Mouse (Mus musculus) activated CD4-positive, CD25-positive, alpha-beta regulatory T cell, adult 4 months (primary cell): ENCODE measurements around the gene Nat8f2. TPM values are rescaled to one million over a fixed set of nuclear protein-coding genes. Genes with fewer than 3 reads are reported as not detected.
"Not testable (repeated sequence)": the region's sequence is repeated elsewhere in the genome, so short reads cannot be mapped to it uniquely, and the experiment has no call there.

Experiments used
- ATAC-seq: one replicate; pipeline ENCODE4 v1.8.0; 2017
- polyA plus RNA-seq, 2 experiments: library from polyadenylated mRNA; unstranded; fragments of 100-300 nt; shearing (Covaris generic); gene quantifications; one replicate each; pipeline ENCODE4 v1.2.1; 2017

Gene Nat8f2
- polyA plus RNA-seq, 2 experiments from 2014 or later, result not detected

DNA sequence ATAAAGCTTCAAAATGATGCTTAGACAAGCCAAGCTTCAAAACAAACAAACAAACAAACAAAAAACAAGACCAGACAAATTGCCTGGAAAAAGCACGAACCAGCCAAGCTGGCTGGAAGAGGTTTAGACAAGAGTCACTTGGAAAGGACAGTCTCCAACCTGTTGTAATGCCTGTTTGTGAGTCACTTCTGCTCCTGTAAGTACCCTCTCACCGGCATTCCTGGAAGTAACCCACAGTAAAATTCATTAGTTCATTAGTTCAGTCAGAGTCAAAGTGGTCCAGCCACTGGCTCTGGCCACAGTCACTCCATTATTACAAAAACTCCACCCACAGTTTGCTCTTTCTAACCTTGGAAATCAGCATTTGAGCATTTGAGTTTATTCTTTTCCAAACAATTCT, 5.1 kb downstream of the Nat8f2 start:
- ATAC-seq, result no peak

DNA sequence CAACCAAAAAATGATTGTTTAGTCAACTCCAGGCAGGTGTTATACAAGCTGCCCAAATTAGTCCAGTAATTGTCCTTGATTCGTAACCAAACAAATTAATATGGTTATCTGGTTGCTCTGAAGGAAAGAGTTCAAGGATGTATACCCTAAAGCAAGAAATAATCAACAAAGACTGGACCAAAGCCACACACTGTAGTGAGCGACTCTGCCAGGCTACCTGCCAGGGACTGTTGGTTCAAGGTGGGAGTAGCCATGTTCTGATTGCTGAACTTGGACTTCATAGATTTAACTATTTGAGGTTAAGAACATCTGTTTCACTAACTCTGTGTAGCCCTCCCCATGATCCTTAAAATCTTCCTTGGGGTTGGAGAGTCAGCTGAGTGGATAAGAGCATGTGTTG, 5.8 kb downstream of the Nat8f2 start:
- no peak for ATAC-seq

DNA sequence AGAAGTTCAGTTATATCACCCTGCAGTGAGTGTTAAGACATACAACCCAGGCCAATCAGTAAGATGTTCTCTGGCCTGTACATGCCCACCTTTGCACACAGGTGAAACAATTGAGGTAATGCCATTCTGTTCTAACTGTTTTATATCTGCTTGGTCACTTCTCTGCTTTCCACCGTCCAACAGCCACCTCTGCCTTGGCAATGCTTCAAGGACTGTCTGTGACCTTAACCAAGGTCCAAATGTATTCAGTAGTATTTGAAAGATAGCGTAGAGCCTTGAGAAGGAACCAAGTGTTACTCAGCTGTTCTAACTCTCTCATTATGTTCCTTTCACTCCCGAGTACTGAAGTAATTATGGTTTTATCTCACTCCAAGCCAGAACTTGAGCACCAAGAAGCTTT, 6.4 kb downstream of the Nat8f2 start:
- ATAC-seq, result no peak

DNA sequence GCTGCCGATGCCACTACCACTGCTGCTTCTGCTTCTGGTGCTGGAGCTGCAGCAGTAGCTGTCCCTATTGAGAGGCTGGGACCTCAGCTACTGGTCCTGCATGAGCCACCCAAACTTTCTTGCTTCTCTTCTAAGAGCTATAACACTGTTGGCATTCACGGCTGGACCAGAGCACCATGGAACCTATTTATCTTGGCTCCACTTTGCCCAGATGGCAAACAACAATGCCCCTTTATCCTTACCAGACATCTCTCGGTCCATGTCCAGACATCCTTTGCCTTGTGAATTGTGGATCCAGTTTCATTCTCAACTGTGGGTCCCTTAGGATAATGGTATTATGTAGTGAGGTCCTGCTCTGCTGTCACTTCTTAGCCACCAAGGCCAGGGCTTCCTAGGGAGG, 7.7 kb downstream of the Nat8f2 start:
- no peak for ATAC-seq

DNA sequence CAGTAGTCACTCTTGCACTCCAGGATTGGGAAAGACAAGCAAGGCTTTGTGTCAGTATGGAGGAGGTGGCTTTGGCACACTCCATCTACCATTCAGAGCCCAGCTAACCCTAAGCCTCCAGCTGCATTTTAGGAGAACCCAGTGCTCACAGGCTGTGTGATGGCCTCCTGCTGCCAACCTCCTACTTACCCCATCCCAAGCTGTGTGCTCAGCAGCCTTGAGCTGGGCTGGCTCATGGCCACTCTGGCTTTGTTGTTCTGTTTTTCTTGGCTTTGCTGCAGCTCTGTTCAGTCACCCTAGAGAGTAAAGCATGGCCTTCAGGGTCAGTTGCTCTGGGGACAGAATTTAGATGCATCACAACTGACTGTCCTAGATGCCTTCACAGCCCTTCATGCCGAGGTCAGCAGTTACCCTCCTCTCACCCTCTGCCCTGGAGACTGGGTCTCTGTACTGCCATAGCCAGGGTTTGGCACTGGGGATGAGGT, 12.7 kb downstream of the Nat8f2 start:
- no peak for ATAC-seq

DNA sequence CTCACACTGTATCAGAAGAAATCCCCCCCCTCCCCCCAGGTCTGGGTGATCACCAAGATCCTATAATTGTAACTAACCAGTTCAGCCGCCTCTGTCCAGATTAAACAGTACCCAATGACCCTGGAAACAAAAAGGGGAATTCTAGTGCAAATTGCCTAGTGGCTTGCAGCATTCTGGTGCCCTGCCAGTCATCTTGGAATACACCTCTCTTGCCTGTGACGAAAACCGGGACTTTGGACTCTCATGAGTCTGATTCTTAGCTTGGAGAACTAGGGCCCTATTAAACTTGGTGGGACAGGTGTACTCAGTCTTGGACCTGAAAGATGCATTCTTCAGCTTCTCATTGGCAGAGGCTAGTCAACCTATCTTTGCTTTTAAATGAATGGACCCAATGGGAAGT, 15.5 kb downstream of the Nat8f2 start:
- ATAC-seq, result no peak

DNA sequence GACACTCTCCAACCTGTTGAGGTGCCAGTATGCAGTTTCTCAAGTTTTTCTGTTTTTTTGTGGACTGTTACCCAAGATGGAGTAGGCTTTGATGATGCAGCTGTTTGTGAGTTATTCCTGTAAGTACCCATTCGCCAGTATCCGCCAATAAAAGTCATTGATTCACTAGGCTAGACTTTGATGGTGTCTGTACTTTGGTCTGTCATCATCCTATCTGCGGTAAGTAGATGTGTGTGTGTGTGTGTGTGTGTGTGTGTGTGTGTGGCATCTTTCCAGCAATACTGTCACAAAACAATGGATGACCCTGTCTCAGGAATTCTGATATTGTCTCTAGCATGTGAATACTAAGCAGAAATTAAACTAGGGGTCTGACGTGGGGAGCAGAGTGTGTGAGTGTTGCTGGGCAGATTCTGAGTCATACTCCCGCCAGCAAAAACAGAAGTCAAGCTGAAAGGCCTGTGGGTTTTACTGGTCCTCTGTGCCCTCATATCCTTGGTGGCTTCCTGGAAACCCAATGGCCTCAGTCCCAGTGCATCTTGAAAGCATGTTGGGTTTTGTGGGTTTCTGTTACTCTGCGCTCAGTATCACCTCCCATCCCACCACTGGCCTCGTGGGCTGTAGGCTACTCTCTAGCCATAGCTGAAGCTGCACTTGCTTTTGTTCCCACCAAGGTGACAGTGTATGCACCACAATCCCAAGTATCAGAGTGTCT, 17.7 kb downstream of the Nat8f2 start:
- no peak for ATAC-seq

DNA sequence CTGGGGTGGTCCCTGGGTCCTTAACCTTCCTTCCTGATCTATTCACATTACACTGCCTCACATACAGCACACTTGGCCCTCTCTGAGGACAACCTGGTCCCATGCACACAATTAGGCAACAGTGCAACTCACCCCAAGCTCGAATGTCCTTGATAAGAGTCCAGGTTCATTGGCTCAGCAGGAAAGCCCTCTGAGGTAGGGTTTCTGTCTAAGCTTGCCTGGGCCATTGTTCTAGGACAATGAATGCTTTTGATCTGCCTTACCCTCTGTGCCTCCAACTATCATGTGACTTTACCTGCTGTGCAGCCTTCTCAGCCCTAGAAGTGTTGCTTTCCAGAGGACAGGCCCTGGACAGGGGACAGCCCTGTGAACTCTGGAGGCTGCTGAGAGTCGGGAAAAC, 19.7 kb downstream of the Nat8f2 start:
- ATAC-seq, result no peak

DNA sequence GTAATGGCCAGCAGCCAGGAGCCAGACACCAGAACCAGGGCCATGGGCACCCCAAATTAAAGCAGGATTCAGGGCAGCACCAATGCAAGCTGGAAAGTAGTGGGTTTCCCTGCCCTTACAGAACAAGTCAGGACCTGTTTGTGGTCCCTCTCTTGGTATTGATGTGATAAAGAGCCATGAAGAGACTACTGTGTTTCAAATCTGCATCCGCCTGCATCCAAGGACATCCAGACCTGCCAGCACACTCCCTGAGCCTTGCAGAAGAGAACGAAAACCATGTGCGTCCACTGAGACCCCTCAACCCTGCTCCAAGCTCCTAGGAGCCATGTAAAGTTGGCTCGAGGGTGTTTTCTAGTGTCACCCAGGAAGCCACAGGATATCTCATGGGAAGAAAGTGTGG, 20.8 kb downstream of the Nat8f2 start:
- ATAC-seq, result no peak

DNA sequence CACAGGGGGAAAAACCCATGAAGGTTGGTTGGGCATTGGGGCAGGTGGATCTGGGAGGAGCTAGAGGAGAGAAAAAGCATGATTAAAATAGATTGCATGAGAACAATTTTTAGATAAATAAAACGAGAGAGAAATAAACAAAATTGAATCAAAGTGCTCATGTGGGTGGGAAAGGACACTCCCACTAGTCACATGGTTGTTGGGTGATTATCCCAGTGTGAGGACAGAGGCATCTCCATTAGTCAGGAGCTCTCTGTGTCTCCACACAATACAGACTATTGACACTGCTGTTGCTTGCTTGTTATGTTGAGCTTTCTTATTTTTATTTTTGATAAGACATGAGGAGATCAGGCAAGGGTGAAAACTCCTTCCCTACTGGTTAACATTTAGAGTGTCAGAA, 22.0 kb downstream of the Nat8f2 start:
- no peak for ATAC-seq

DNA sequence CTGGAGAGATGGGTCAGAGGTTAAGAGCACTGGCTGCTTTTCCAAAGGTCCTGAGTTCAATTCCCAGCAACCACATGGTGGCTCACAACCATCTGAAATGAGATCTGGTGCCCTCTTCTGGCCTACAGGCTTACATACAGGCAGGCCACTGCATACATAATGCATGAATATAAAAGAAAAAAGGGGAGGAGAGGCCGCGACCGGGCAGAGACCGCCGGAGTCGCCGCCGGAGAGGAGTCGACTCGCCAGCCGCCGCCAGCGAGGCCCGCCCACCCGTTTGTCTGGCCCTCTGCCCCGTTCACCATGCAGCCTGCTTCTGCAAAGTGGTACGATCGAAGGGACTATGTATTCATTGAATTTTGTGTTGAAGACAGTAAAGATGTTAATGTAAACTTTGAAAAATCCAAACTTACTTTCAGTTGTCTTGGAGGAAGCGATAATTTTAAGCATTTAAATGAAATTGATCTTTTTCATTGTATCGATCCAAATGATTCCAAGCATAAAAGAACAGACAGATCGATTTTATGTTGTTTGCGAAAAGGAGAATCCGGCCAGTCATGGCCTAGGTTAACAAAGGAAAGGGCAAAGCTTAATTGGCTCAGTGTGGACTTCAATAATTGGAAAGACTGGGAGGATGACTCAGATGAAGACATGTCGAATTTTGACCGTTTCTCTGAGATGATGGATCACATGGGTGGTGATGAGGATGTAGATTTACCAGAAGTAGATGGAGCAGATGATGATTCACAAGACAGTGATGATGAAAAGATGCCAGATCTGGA, 25.1 kb downstream of the Nat8f2 start:
- not testable (repeated sequence) for ATAC-seq

DNA sequence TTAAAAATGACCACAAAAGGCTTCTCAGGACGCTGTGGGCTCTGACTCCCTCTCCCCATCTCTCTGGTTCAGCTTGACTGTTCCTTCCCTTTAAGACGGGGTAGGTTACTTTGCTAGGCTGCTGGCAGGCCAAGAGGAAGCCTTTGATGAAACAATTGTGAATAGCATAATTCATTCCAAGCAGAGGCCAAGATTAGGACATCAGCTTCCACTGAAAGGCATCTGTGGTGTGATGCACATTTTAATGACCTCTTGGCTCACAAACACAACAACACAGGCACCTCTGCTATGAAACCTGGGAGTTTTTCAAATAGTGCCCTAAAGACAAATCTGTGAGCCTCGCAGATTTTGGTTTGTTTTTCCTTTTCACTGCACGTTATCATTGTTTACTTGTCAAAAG, 29.0 kb downstream of the Nat8f2 start:
- no peak for ATAC-seq

DNA sequence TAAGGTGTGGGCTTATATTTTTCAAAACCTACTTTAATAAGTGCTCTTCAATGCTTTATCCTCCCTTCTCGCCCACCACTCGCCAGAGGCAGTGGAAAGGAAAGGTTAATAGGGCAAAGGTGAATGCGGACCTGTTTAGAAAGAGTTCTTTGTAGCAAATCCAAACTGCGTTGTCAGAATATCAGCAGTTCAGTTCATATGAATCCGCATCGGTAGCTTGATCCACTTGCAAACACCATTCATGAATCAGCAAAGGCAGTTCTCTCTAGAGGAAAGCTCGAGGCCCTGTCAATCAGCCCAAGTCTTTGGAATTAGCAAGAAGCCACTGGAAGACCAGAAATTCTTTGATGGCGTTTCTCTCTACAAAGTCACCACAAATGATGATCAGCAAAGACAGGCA, 30.3 kb downstream of the Nat8f2 start:
- no peak for ATAC-seq

DNA sequence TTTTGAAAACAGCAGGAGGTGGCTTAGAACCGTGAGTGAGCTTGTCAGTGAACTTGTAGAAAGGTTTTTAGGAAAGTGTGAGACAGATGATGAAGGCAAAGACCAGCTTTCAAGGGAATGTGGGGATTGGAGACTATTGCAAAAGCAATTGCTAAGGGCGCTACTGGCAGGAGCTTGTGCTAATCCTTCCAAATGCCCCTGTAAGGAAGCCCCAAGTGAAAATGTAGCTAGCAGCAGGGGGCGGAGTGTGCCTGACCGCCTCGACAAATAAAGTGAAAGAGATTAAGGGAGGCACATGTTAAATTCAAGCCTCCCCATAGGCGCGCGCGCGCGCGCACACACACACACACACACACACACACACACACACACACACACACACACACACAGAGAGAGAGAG, 31.7 kb downstream of the Nat8f2 start:
- not testable (repeated sequence) for ATAC-seq

DNA sequence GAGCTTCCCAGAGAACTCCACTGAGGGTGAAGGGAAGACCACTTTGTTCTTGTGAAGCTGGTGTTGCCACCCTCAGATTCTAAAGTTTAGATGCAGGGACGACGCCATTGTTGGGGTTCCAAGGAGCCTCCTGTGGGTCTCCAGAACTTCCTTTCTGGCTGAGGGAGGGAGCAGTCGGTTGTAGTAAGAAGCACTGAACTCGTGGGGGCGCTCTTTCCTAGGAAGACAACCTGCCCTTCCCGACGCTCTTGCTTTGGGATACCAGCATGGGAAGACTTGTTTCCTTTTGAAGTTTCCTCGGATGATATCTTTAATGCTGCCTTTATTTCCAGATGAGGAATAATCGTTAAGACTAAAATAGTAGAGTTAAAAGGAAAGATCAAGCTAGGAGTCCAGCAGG, 32.1 kb downstream of the Nat8f2 start:
- not testable (repeated sequence) for ATAC-seq

DNA sequence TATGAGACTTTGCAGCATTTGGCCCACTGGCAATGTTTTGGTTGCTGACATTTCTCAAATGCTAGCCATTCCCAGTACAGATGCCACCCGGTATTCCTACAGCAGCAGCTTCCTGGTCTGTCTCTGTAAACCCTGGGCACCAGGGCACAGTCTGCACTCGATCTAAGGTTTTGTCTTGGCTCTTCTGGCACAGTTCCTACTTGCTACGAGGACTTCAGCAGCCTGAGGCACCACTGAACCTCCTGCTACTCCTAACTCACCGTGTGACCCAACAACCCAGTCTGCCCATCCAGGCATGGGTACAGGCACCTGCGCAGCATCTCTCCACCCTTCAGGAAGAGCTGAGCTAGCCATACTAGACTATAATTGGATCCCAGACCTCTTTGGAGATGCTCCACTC, 32.9 kb downstream of the Nat8f2 start:
- not testable (repeated sequence) for ATAC-seq

DNA sequence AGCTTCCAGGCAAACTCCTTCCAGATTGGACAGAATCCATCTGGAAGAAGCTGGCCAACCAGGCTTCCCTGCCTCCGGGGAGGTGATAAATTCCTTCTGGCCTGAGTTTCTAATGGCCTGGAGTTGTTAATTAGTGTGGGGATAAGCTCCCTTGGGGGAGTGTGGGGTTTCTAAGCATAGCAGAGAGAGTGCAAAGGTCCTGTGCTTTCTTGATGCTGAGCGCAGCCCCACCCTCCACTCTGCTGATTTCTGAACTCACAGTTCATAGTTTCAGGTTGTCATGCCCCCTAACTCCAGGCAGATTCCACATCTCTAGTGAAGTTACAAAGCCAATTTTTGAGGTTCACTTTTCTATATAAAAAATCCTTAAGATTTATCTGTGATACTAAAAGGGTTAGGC, 33.9 kb downstream of the Nat8f2 start:
- ATAC-seq, result not testable (repeated sequence)

DNA sequence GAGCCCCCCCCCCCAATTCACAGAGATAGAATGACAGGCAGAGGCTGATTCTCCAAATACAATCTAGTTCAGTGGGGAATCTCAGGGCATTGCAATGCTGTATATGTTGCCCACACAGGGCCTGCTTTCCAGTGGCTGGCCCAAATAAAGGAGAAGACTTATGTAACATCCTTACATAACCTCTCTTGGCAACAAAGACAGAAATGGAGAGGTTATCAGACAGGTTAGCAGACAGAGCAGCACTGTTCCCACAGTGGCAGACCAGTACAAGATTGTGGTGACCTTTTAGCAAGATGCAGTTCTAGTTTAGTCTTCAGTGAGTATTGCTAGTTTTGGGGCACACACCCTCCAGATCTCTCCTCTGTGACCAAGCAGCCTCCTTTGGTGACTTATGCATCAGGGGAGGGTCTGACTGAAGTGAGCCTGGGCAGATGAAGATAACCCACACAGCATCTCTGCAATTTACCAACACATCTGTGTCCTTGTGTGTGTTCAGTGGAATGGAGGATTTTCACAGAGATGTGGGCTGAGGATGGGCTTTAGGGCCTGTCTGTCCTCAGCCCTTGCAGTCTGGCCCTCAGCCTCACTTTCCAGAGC, 34.4 kb downstream of the Nat8f2 start:
- not testable (repeated sequence) for ATAC-seq

DNA sequence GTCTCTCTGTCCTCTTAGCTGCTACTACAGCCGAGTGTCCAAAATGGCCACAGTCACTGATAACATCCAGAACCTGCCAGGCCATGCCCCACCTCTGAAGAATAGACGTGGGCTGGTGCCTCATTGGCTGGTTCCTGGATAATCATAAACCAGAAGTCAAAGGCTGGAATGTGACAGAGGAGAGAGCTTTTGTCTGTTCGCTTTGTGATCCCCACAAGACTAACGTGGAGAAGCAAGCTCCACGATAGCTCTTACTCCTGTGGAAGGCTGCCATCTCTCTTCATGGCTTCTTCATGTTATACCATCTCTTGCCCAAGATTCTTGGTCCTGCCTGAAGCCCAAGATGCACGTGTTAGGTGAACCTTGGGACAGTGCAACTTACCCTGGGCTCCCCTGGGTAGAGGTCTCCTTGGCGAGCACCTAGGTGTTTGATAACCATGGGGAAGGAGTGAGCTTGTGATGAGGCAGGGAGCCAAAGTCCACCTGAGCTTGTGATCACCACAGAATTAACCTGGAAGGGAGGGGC, 37.1 kb downstream of the Nat8f2 start, which contains the start of gene Nat8:
Gene Nat8, minus strand, starts transcription at position 287 of the 526 bp plus-strand sequence.
- no peak for ATAC-seq

DNA sequence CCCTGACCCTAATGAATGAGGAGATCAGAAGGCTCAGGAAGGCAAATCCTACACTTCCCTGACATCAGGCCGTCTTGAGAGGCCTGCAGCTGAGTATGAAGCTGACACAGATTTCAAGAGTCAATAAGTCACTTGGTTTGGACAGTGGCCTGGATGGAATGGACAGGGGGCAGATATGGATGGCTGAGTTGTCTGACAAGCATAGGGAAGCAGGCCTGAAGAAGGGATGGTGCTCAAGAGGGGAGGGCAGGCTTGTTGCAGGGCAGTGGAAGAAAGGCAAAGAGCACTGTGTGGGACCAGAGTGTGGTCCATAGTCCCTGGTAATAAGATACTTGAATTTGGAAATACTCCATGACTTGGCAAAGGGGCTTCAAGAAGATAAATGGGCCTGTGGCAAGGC, 39.5 kb downstream of the Nat8f2 start:
- no peak for ATAC-seq

DNA sequence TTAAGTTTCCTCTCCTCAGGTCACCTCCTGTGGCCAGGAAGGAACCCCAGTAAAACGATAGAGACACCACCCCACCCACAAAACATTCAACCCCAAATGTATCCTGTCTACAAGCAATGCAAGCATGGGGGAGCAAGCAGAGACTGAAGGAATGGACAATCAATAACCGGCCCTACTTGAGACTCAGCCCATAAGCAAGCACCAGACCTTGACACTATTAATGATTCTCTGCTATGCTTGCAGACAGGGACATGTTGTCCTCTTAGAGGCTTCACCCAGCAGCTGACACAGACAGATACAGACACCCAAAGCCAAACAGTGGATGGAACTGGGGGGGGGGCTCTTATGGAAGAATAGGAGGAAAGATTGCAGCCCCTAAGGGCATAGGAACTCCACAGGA, 43.1 kb downstream of the Nat8f2 start:
- no peak for ATAC-seq

DNA sequence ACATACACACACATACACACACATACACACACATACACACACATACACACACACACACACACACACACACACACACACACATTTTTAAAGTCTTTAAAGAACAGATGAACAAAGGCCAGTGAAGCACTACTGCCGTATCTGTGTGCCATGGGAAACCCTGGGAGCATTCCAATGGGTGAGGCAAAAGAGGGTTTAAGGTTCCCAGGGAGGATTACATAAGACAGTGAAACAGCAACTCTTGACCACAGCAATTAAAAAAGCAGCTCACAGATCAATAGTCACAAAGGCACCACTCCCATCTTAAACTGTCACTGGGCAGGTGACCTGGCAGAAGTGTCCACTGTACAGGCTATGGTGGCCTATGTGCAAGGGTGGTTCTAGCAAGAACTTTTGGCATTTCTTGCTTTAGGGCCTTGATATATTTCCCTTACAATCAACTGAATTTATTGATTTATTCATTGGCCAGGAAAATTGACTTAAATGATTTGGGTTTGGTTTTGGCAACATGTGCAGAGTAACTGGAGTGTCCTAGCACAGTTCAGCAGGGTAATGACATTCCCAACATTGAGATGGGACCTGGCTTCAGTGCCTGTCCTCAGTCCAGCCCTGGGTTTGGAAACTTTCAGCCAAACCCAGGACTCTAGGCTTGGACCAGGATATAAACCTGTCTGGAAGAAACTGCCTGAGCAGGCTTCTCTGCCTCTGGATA, 45.4 kb downstream of the Nat8f2 start:
- ATAC-seq, result no peak

DNA sequence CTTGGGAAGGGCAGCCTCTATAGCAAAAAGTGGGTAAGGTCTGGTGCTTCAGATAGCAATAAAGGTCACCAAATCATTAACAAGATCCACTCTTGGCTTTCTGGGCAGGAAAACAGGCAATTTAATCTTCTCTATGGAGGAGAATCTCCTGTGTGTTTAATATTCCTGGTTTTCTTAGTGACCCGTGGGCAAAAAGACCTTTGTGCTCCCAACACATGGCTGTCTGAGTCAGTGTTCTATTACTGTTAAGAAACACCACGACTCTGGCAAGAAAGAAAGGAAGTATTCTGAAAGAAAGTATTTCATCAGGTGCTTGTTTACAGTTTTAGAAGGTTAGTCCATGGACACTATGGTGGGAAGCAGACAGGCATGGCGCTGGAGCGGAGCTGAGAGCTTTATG, 46.7 kb downstream of the Nat8f2 start:
- no peak for ATAC-seq
